In the genomic region with DNA sequence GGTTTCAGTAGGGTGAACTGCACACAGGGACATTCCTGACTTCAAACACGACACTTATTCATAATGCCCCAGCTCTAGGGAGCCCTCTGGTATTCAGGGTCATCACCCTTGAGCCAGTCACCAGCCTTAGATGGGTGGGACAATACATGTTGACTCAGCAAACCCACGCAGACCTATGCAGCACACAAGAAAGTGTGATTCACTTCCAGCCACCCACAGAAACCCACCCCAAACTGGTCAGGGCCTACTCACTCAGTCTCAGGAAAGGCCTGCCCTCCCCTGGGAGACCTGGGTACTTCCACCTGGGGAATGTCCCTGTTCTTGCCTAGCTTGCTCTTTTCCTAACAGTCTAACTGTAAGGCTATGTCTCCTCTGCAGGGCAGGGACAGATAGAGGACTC, we compare ENCODE assay signal across 8 mouse cellular contexts. TPM values are rescaled to one million over a fixed set of nuclear protein-coding genes. Genes with fewer than 3 reads are reported as not detected.
A peak's percentile ranks its signal among the peaks of the same experiment; 100 is the strongest.
DNase-seq lines count a peak whose midpoint lies in the region; ATAC-seq and TF ChIP-seq lines count a peak whose summit lies in the region.

No protein-coding gene starts in this region.

- H3K79me2 ChIP-seq in C2C12 (ENCODE audit: control insufficient read depth, insufficient read depth): no peaks in the 10 kb centered on the region
- H3K79me2 ChIP-seq in liver, adult 2 months (ENCODE audit: control insufficient read depth, insufficient read depth, low read length): no peaks in the 10 kb centered on the region; the same call in 1 of the 2 replicates

- no peaks in the 10 kb centered on the region for H3K27me3 ChIP-seq in heart, embryonic 11.5 days (ENCODE audit: control insufficient read depth, insufficient read depth, low read length)
- H3K27me3 ChIP-seq in C2C12 (ENCODE audit: control insufficient read depth, insufficient read depth, insufficient read length): no peaks in the 10 kb centered on the region
- H3K27me3 ChIP-seq in liver, adult 2 months (ENCODE audit: control insufficient read depth, insufficient read depth, low read length): no peaks in the 10 kb centered on the region

- H3K27ac ChIP-seq in heart, embryonic 11.5 days (ENCODE audit: low read depth, low read length): no peak overlapping the region
- H3K27ac ChIP-seq in liver, adult 2 months (replicated peaks; ENCODE audit: insufficient read depth, low read depth, low read length): peak overlapping the region; percentile 99

- ATAC-seq in heart, embryonic 11.5 days (replicated peaks; ENCODE audit: insufficient number of reproducible peaks, low FRiP score, low TSS enrichment): peak; percentile 14; the same call in 1 of the 2 replicates
- peak; percentile 17 for ATAC-seq in granulocyte monocyte progenitor cell, adult 5-6 weeks (replicated peaks; ENCODE audit: poor library complexity, severe bottlenecking)
- no peak for ATAC-seq in megakaryocyte, adult 5-6 weeks (ENCODE audit: poor library complexity, severe bottlenecking)

- no peaks in the 10 kb centered on the region for H3K36me3 ChIP-seq in heart, embryonic 11.5 days (ENCODE audit: control insufficient read depth, insufficient read depth, low read length)
- H3K36me3 ChIP-seq in C2C12 (ENCODE audit: control insufficient read depth, insufficient read depth): no peaks in the 10 kb centered on the region
- no peaks in the 10 kb centered on the region for H3K36me3 ChIP-seq in liver, adult 2 months (ENCODE audit: control insufficient read depth, insufficient read depth, low read length)

- H3K4me3 ChIP-seq in heart, embryonic 11.5 days (ENCODE audit: low read depth, low read length): no peak overlapping the region
- no peak overlapping the region for H3K4me3 ChIP-seq in C2C12 (ENCODE audit: insufficient read depth, poor library complexity, severe bottlenecking)
- H3K4me3 ChIP-seq in liver, adult 2 months (ENCODE audit: insufficient read depth, low read depth, low read length): no peak overlapping the region

- H3ac ChIP-seq in C2C12 (ENCODE audit: control insufficient read depth, insufficient read length, low read depth): no peak overlapping the region

- no peaks in the 10 kb centered on the region for H3K79me3 ChIP-seq in C2C12 (ENCODE audit: low read depth)

- H3K4me2 ChIP-seq in heart, embryonic 11.5 days: no peak overlapping the region

- TF ChIP-seq POLR2A in liver, adult 2 months (IDR thresholded peaks at IDR 0.05; ENCODE audit: extremely low read depth, insufficient read depth, low read length): no peak

- H3K9me3 ChIP-seq in heart, embryonic 11.5 days (replicated peaks; ENCODE audit: control insufficient read depth, low read length): no peaks in the 10 kb centered on the region

- no peak for DNase-seq in heart, postnatal 14 days
- peak; percentile 63 for DNase-seq in liver, adult 2 months (ENCODE audit: extremely low read depth, low read depth, low spot score)
- DNase-seq in cerebellum, postnatal 4 days (ENCODE audit: low spot score in 2 of 2): no peak
- no peak for DNase-seq in right cerebral cortex, postnatal 10 days (ENCODE audit: low spot score in 2 of 2)

- H3K9ac ChIP-seq in heart, embryonic 11.5 days (ENCODE audit: low read depth, low read length): no peak overlapping the region
- H3K9ac ChIP-seq in liver, adult 2 months (ENCODE audit: low read depth, low read length): peak overlapping the region; percentile 44

- peak; percentile 18 for TF ChIP-seq CTCF in C2C12 (IDR thresholded peaks at IDR 0.05; ENCODE audit: control insufficient read depth, insufficient read depth, insufficient read length)
- TF ChIP-seq CTCF in liver, adult 2 months (IDR thresholded peaks at IDR 0.05; ENCODE audit: low read depth, low read length): peak; percentile 72

- H3K4me1 ChIP-seq in heart, embryonic 11.5 days (ENCODE audit: control insufficient read depth, insufficient read depth, low read length): peaks cover 17% of the 10 kb centered on the region
- peaks cover 42% of the 10 kb centered on the region for H3K4me1 ChIP-seq in liver, adult 2 months (ENCODE audit: control insufficient read depth, insufficient read depth, low read length)

- intact Hi-C loops in heart, postnatal 14 days (cut with DNase I): no loop called here

- 51% methylated on average over 2 of the region's 2 CpGs for WGBS in heart, embryonic 11.5 days (ENCODE audit: insufficient replicate concordance)
- 14% methylated on average over 2 of the region's 2 CpGs for WGBS in liver, adult 2 months

TF ChIP-seq in C2C12, 6 proteins besides CTCF, POLR2A, EP300 and RAD21:
- TF ChIP-seq MAX (IDR thresholded peaks at IDR 0.05) (no peak), FOSL1 (IDR thresholded peaks at IDR 0.05; ENCODE audit: insufficient read depth, low read length, poor library complexity, severe bottlenecking) (peak; percentile 34)

RNA-seq across cellular contexts. Expression of gene Oaf, which starts 22.2 kb away (rescaled TPM):
- 37.8 and 41.1 TPM in 2 replicates for polyA plus RNA-seq in heart, embryonic 11.5 days (2014; fragmentation: Nextera tagmentation; extraction: Ambion mirVana)
- 10 to 100 TPM; 13.0 to 14.9 TPM for total RNA-seq in heart, postnatal 14 days (2021)
- polyA plus RNA-seq in C2C12 (2012; fragmentation: generic; extraction: Trizol): 86.9 TPM
- 11.1 and 14.2 TPM in 2 replicates for total RNA-seq in granulocyte monocyte progenitor cell, adult 5-6 weeks (2014; fragmentation: Nextera tagmentation)
- total RNA-seq in granulocyte monocyte progenitor cell, adult 5-6 weeks (2017): 7.1 and 11.6 TPM in 2 replicates
- 237 and 289 TPM in 2 replicates for total RNA-seq in liver, adult 2 months (2014; rRNA removed)
- polyA plus RNA-seq in liver, adult 2 months (2012; rRNA removed): 243 and 326 TPM in 2 replicates
- total RNA-seq in megakaryocyte, adult 5-6 weeks (2015): 7.0 and 7.2 TPM in 2 replicates
- total RNA-seq in megakaryocyte, adult 5-6 weeks (2017): 3.2 and 3.7 TPM in 2 replicates

RNA-seq across cellular contexts. Expression of gene Trim29, which starts 48.7 kb away (rescaled TPM):
- 0.13 and 0.31 TPM in 2 replicates for polyA plus RNA-seq in heart, embryonic 11.5 days (2014; fragmentation: Nextera tagmentation; extraction: Ambion mirVana)
- total RNA-seq in heart, postnatal 14 days (2021): under 1 TPM; 0.17 to 0.34 TPM
- 0.02 TPM for polyA plus RNA-seq in C2C12 (2012; fragmentation: generic; extraction: Trizol)
- total RNA-seq in granulocyte monocyte progenitor cell, adult 5-6 weeks (2014; fragmentation: Nextera tagmentation): not detected in 2 replicates
- total RNA-seq in granulocyte monocyte progenitor cell, adult 5-6 weeks (2017): not detected in 2 replicates
- not detected in 2 replicates for total RNA-seq in liver, adult 2 months (2014; rRNA removed)
- not detected in 2 replicates for polyA plus RNA-seq in liver, adult 2 months (2012; rRNA removed)
- total RNA-seq in megakaryocyte, adult 5-6 weeks (2015): not detected in 2 replicates
- not detected in 2 replicates for total RNA-seq in megakaryocyte, adult 5-6 weeks (2017)

RNA-seq across cellular contexts. Expression of gene Pou2f3, which starts 51.8 kb away (rescaled TPM):
- polyA plus RNA-seq in heart, embryonic 11.5 days (2014; fragmentation: Nextera tagmentation; extraction: Ambion mirVana): not detected in 2 replicates
- not detected for total RNA-seq in heart, postnatal 14 days (2021)
- not detected for polyA plus RNA-seq in C2C12 (2012; fragmentation: generic; extraction: Trizol)
- not detected in 2 replicates for total RNA-seq in granulocyte monocyte progenitor cell, adult 5-6 weeks (2014; fragmentation: Nextera tagmentation)
- total RNA-seq in granulocyte monocyte progenitor cell, adult 5-6 weeks (2017): not detected in 2 replicates
- not detected in 2 replicates for total RNA-seq in liver, adult 2 months (2014; rRNA removed)
- polyA plus RNA-seq in liver, adult 2 months (2012; rRNA removed): not detected in 2 replicates
- not detected in 2 replicates for total RNA-seq in megakaryocyte, adult 5-6 weeks (2015)
- not detected in 2 replicates for total RNA-seq in megakaryocyte, adult 5-6 weeks (2017)

Comparison
In these comparisons a context has a peak if more than half of its experiments do, and no peak if none do; other contexts are left out.
1. RNA of gene Oaf, which starts 22.2 kb away (total RNA-seq): 237 to 289 TPM in liver, adult 2 months; 13.0 to 14.9 TPM in heart, postnatal 14 days, 7.1 to 14.2 TPM in granulocyte monocyte progenitor cell, adult 5-6 weeks and 3.2 to 7.2 TPM in megakaryocyte, adult 5-6 weeks; every median in the first group is over 10 times any median in the second.